Mouse (Mus musculus): Measurements from ENCODE around the gene Cited4. TPM values are rescaled to one million over a fixed set of nuclear protein-coding genes. Genes with fewer than 3 reads are reported as not detected.
A peak's percentile ranks its signal among the peaks of the same experiment; 100 is the strongest.

Cited4 gene
- polyA plus RNA-seq, 1 experiment from 2014 or later: 6.0 TPM

GRCm38 (mm10) chr4:120664601-120665000, 1.8 kb upstream of the Cited4 start:
- H3K27ac ChIP-seq: no peak overlapping the region
- no peak for ATAC-seq (ENCODE audit: insufficient number of reproducible peaks, insufficient read depth, low FRiP score, low TSS enrichment, low read depth)
- no peaks in the 10 kb centered on the region for H3K36me3 ChIP-seq
- no peak overlapping the region for H3K4me2 ChIP-seq
- 76% methylated on average over 2 of the region's 2 CpGs for WGBS
- H3K4me1 ChIP-seq (replicated peaks): peaks cover 16% of the 10 kb centered on the region
- H3K9me3 ChIP-seq: no peaks in the 10 kb centered on the region
- H3K27me3 ChIP-seq: peaks cover 50% of the 10 kb centered on the region
- no peak overlapping the region for H3K9ac ChIP-seq (replicated peaks)
- no peak overlapping the region for H3K4me3 ChIP-seq (replicated peaks)

GRCm38 (mm10) chr4:120665144-120665700, 1.1 kb upstream of the Cited4 start:
- H3K4me2 ChIP-seq: no peak overlapping the region
- ATAC-seq (ENCODE audit: insufficient number of reproducible peaks, insufficient read depth, low FRiP score, low TSS enrichment, low read depth): no peak
- H3K27me3 ChIP-seq: peaks cover 51% of the 10 kb centered on the region
- no peaks in the 10 kb centered on the region for H3K9me3 ChIP-seq
- 27% methylated on average over 4 of the region's 4 CpGs for WGBS
- no peak overlapping the region for H3K27ac ChIP-seq
- no peak overlapping the region for H3K4me3 ChIP-seq (replicated peaks)
- no peak overlapping the region for H3K9ac ChIP-seq (replicated peaks)
- H3K4me1 ChIP-seq (replicated peaks): peaks cover 16% of the 10 kb centered on the region
- H3K36me3 ChIP-seq: no peaks in the 10 kb centered on the region

- ATAC-seq (ENCODE audit: insufficient number of reproducible peaks, insufficient read depth, low FRiP score, low TSS enrichment, low read depth): no peak
- Histone ChIP-seq H3K4me3 (replicated peaks) (no peak overlapping the region), H3K27ac (no peak overlapping the region), H3K4me2 (no peak overlapping the region; the same call in 1 of the 2 replicates), H3K9me3 (no peaks in the 10 kb centered on the region), H3K4me1 (replicated peaks) (peaks cover 16% of the 10 kb centered on the region), H3K27me3 (peaks cover 56% of the 10 kb centered on the region), H3K36me3 (no peaks in the 10 kb centered on the region), H3K9ac (replicated peaks) (no peak overlapping the region)
- whole genome bisulfite sequencing: 29% methylated on average over 7 of the region's 7 CpGs
These were observed 590 bp upstream of the Cited4 start for GRCm38 (mm10) chr4:120665782-120666181.

- Histone ChIP-seq H3K27me3 (peaks cover 67% of the 10 kb centered on the region), H3K9ac (replicated peaks) (peak overlapping the region; percentile 57), H3K9me3 (no peaks in the 10 kb centered on the region), H3K4me3 (replicated peaks) (peak overlapping the region; percentile 60), H3K4me1 (replicated peaks) (peaks cover 16% of the 10 kb centered on the region), H3K4me2 (peak overlapping the region; percentile 100), H3K27ac (no peak overlapping the region), H3K36me3 (no peaks in the 10 kb centered on the region)
- ATAC-seq (ENCODE audit: insufficient number of reproducible peaks, insufficient read depth, low FRiP score, low TSS enrichment, low read depth): peak; percentile 43
- under 1% methylated on average over 50 of the region's 50 CpGs for WGBS
These were observed 701 bp downstream of the Cited4 start for GRCm38 (mm10) chr4:120667045-120667501.

- H3K4me3 ChIP-seq (replicated peaks): peak overlapping the region; percentile 60
- 12% methylated on average over 10 of the region's 10 CpGs for WGBS
- ATAC-seq (ENCODE audit: insufficient number of reproducible peaks, insufficient read depth, low FRiP score, low TSS enrichment, low read depth): no peak
- peaks cover 16% of the 10 kb centered on the region for H3K4me1 ChIP-seq (replicated peaks)
- no peaks in the 10 kb centered on the region for H3K36me3 ChIP-seq
- H3K9ac ChIP-seq (replicated peaks): peak overlapping the region; percentile 57
- peaks cover 70% of the 10 kb centered on the region for H3K27me3 ChIP-seq
- H3K9me3 ChIP-seq: no peaks in the 10 kb centered on the region
- no peak overlapping the region for H3K27ac ChIP-seq
- H3K4me2 ChIP-seq: peak overlapping the region; percentile 100
These were observed 1.2 kb downstream of the Cited4 start for GRCm38 (mm10) chr4:120667555-120667954.

GRCm38 (mm10) chr4:120668551-120668950, 2.2 kb downstream of the Cited4 start:
- no peaks in the 10 kb centered on the region for H3K36me3 ChIP-seq
- WGBS: 89% methylated on average over 4 of the region's 4 CpGs
- peaks cover 16% of the 10 kb centered on the region for H3K4me1 ChIP-seq (replicated peaks)
- no peak overlapping the region for H3K9ac ChIP-seq (replicated peaks)
- no peak overlapping the region for H3K27ac ChIP-seq
- H3K9me3 ChIP-seq: no peaks in the 10 kb centered on the region
- H3K27me3 ChIP-seq: peaks cover 70% of the 10 kb centered on the region
- H3K4me2 ChIP-seq: no peak overlapping the region
- H3K4me3 ChIP-seq (replicated peaks): no peak overlapping the region
- no peak for ATAC-seq (ENCODE audit: insufficient number of reproducible peaks, insufficient read depth, low FRiP score, low TSS enrichment, low read depth)

- Histone ChIP-seq H3K4me2 (no peak overlapping the region), H3K4me1 (replicated peaks) (peaks cover 16% of the 10 kb centered on the region), H3K36me3 (no peaks in the 10 kb centered on the region), H3K27me3 (peaks cover 70% of the 10 kb centered on the region), H3K4me3 (replicated peaks) (no peak overlapping the region), H3K27ac (no peak overlapping the region), H3K9ac (replicated peaks) (no peak overlapping the region), H3K9me3 (no peaks in the 10 kb centered on the region)
- 68% methylated on average over 5 of the region's 5 CpGs for WGBS
- no peak for ATAC-seq (ENCODE audit: insufficient number of reproducible peaks, insufficient read depth, low FRiP score, low TSS enrichment, low read depth)
These were observed 3.2 kb downstream of the Cited4 start for GRCm38 (mm10) chr4:120669585-120669984.

- peaks cover 59% of the 10 kb centered on the region for H3K27me3 ChIP-seq
- H3K4me1 ChIP-seq (replicated peaks): peaks cover 16% of the 10 kb centered on the region
- H3K9ac ChIP-seq (replicated peaks): no peak overlapping the region
- no peak overlapping the region for H3K27ac ChIP-seq
- H3K36me3 ChIP-seq: no peaks in the 10 kb centered on the region
- WGBS: 64% methylated on average over 12 of the region's 12 CpGs
- no peak overlapping the region for H3K4me2 ChIP-seq
- H3K9me3 ChIP-seq: no peaks in the 10 kb centered on the region
- no peak for ATAC-seq (ENCODE audit: insufficient number of reproducible peaks, insufficient read depth, low FRiP score, low TSS enrichment, low read depth)
- no peak overlapping the region for H3K4me3 ChIP-seq (replicated peaks)
These were observed 4.7 kb downstream of the Cited4 start for GRCm38 (mm10) chr4:120671046-120671445.

GRCm38 (mm10) chr4:120673606-120674005, 7.2 kb downstream of the Cited4 start:
- ATAC-seq (ENCODE audit: insufficient number of reproducible peaks, insufficient read depth, low FRiP score, low TSS enrichment, low read depth): no peak
- no peak overlapping the region for H3K9ac ChIP-seq (replicated peaks)
- H3K9me3 ChIP-seq: no peaks in the 10 kb centered on the region
- no peak overlapping the region for H3K27ac ChIP-seq
- H3K4me3 ChIP-seq (replicated peaks): no peak overlapping the region
- peaks cover 33% of the 10 kb centered on the region for H3K27me3 ChIP-seq
- no peaks in the 10 kb centered on the region for H3K4me1 ChIP-seq (replicated peaks)
- H3K4me2 ChIP-seq: no peak overlapping the region
- 86% methylated on average over 3 of the region's 3 CpGs for WGBS
- H3K36me3 ChIP-seq: no peaks in the 10 kb centered on the region

GRCm38 (mm10) chr4:120674775-120675451, 8.5 kb downstream of the Cited4 start:
- ATAC-seq (ENCODE audit: insufficient number of reproducible peaks, insufficient read depth, low FRiP score, low TSS enrichment, low read depth): no peak
- Histone ChIP-seq H3K9me3 (no peaks in the 10 kb centered on the region), H3K4me3 (replicated peaks) (no peak overlapping the region), H3K27ac (no peak overlapping the region), H3K36me3 (no peaks in the 10 kb centered on the region), H3K4me1 (replicated peaks) (no peaks in the 10 kb centered on the region), H3K4me2 (no peak overlapping the region), H3K9ac (replicated peaks) (no peak overlapping the region), H3K27me3 (peaks cover 21% of the 10 kb centered on the region)
- 77% methylated on average over 8 of the region's 8 CpGs for WGBS

GRCm38 (mm10) chr4:120675640-120676039, 9.3 kb downstream of the Cited4 start:
- peaks cover 16% of the 10 kb centered on the region for H3K27me3 ChIP-seq
- ATAC-seq (ENCODE audit: insufficient number of reproducible peaks, insufficient read depth, low FRiP score, low TSS enrichment, low read depth): no peak
- no peak overlapping the region for H3K4me3 ChIP-seq (replicated peaks)
- H3K9me3 ChIP-seq: no peaks in the 10 kb centered on the region
- no peak overlapping the region for H3K9ac ChIP-seq (replicated peaks)
- H3K4me1 ChIP-seq (replicated peaks): no peaks in the 10 kb centered on the region
- no peak overlapping the region for H3K4me2 ChIP-seq
- H3K27ac ChIP-seq: no peak overlapping the region
- no peaks in the 10 kb centered on the region for H3K36me3 ChIP-seq
- 56% methylated on average over 2 of the region's 2 CpGs for WGBS

Measured in limb, embryonic 12.5 days (tissue).